Mouse (Mus musculus): ENCODE measurements around the gene Ubxn2a. TPM values are rescaled to one million over a fixed set of nuclear protein-coding genes. Genes with fewer than 3 reads are reported as not detected.
A peak's percentile ranks its signal among the peaks of the same experiment; 100 is the strongest.

Ubxn2a gene
- polyA plus RNA-seq, 1 experiment from 2014 or later: 33.7 TPM

DNA sequence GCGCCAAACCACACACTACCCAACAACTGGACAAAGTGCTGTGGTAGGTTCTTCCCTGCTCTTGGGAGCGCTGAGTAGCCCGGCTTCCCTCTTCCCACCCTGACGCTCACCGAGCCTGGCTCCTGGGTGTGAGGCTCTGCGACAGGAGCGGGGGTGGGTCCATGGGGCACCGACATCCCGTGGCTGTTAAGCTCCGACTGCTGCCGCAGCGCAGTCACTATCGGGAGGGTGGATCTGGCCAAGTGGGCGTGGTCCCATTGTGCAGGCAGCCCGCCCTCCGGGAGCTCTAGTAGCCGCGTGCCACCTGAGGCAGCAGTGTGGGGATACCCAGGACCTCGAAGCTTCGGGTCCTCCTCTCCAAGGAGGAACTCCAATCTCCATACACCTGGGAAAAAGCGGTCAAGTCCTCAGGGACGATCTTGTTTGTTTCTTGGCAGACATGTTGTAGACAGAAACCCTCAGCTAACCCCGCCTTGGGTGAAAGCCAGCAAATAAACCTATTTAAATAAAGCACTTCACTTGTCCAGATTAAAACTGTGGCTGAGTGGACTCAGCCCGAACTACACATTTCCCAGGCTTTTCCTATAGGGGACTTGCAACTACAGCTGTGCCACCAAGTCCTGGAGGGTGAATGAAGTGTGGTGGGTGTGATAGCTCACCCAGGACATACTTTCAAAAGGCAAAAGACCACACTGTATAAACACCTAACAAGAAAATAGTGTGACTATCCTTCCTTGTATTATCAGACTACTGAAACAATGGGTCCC, 33.2 kb downstream of the Ubxn2a start, which contains the start of gene Mfsd2b:
TSS of gene Mfsd2b (minus strand) at position 199 of the 767 bp plus-strand sequence.
- Histone ChIP-seq H3K4me2 (replicated peaks) (peak within 1 kb of the TSS; percentile 78), H3K9ac (replicated peaks) (peak within 1 kb of the TSS; percentile 65), H3K4me1 (replicated peaks) (peaks cover 11% of the 10 kb centered on the region), H3K27ac (no peak within 1 kb of the TSS), H3K27me3 (no peaks in the 10 kb centered on the region), H3K9me3 (no peaks in the 10 kb centered on the region), H3K36me3 (peaks cover 9% of the 10 kb centered on the region), H3K4me3 (replicated peaks) (peak within 1 kb of the TSS; percentile 43)
- ATAC-seq: peak; percentile 89
- WGBS: 4% methylated on average over 24 of the region's 24 CpGs

GRCm38 (mm10) chr12:4873531-4873930, 34.0 kb downstream of the Ubxn2a start:
- Histone ChIP-seq H3K36me3 (peaks cover 3% of the 10 kb centered on the region; the same call in 1 of the 2 replicates), H3K4me3 (replicated peaks) (no peak overlapping the region), H3K9me3 (no peaks in the 10 kb centered on the region), H3K4me1 (replicated peaks) (peaks cover 11% of the 10 kb centered on the region), H3K4me2 (replicated peaks) (peak overlapping the region; percentile 78), H3K9ac (replicated peaks) (peak overlapping the region; percentile 65; the same call in 1 of the 2 replicates), H3K27ac (no peak overlapping the region), H3K27me3 (no peaks in the 10 kb centered on the region)
- no peak for ATAC-seq
- 82% methylated on average over 6 of the region's 6 CpGs for WGBS

GRCm38 (mm10) chr12:4872983-4873477, 34.5 kb downstream of the Ubxn2a start:
- Histone ChIP-seq H3K27ac (no peak overlapping the region), H3K27me3 (no peaks in the 10 kb centered on the region), H3K36me3 (no peaks in the 10 kb centered on the region), H3K4me2 (replicated peaks) (no peak overlapping the region; the same call in 1 of the 2 replicates), H3K4me1 (replicated peaks) (peaks cover 11% of the 10 kb centered on the region), H3K9me3 (no peaks in the 10 kb centered on the region), H3K9ac (replicated peaks) (no peak overlapping the region), H3K4me3 (replicated peaks) (no peak overlapping the region)
- 88% methylated on average over 5 of the region's 5 CpGs for WGBS
- no peak for ATAC-seq

GRCm38 (mm10) chr12:4872273-4872672, 35.2 kb downstream of the Ubxn2a start:
- 56% methylated on average over 4 of the region's 4 CpGs for WGBS
- Histone ChIP-seq H3K4me1 (replicated peaks) (peaks cover 11% of the 10 kb centered on the region), H3K27me3 (no peaks in the 10 kb centered on the region), H3K9me3 (no peaks in the 10 kb centered on the region), H3K27ac (no peak overlapping the region), H3K4me3 (replicated peaks) (no peak overlapping the region), H3K36me3 (no peaks in the 10 kb centered on the region), H3K4me2 (replicated peaks) (no peak overlapping the region), H3K9ac (replicated peaks) (no peak overlapping the region)
- ATAC-seq: no peak

DNA sequence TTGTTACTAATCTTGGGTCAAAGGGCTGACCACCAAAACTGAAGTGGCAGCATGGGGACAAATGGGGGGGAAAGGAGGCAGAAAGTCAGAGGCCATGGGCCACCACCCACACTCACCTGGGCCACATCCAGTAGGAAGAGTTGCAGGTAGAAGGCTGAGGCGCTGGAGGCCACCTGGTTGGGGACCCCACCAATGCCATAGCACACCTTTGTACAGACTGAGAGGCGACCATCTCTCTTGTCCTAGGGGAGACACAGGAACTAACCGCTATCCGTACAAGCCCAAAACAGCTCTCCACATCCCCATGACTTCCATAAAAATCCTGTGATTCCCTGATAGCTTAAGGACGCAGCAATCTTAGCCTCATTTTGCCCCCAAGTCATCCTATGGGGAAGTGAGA, 36.2 kb downstream of the Ubxn2a start:
- Histone ChIP-seq H3K27ac (no peak overlapping the region), H3K4me2 (replicated peaks) (no peak overlapping the region), H3K4me1 (replicated peaks) (peaks cover 11% of the 10 kb centered on the region), H3K4me3 (replicated peaks) (no peak overlapping the region), H3K27me3 (no peaks in the 10 kb centered on the region), H3K9me3 (no peaks in the 10 kb centered on the region), H3K36me3 (no peaks in the 10 kb centered on the region), H3K9ac (replicated peaks) (no peak overlapping the region)
- 90% methylated on average over 5 of the region's 5 CpGs for WGBS
- ATAC-seq: no peak

DNA sequence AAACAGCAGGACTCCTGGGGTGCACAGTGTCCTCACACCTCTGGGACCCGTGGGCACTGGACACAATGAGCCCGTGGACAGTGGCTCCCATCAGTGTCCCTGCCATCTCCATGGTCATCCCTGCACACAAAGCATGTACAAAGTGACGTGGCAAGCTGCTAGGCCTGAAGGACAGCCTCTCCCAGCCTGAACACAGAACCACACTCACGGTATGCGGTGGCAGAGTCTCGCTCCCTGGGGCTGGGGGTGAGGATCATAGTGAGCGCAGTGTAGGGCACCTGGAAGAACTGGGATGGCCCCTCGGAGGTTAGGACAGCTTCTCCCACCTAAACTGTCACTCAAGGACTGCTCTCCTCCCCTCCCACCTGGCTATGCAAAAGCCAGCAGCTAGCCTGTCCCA, 38.6 kb downstream of the Ubxn2a start:
- Histone ChIP-seq H3K36me3 (no peaks in the 10 kb centered on the region), H3K27ac (no peak overlapping the region), H3K4me2 (replicated peaks) (no peak overlapping the region), H3K4me1 (replicated peaks) (peaks cover 4% of the 10 kb centered on the region), H3K9me3 (no peaks in the 10 kb centered on the region), H3K4me3 (replicated peaks) (no peak overlapping the region), H3K27me3 (no peaks in the 10 kb centered on the region), H3K9ac (replicated peaks) (no peak overlapping the region)
- WGBS: 81% methylated on average over 8 of the region's 8 CpGs
- no peak for ATAC-seq

DNA sequence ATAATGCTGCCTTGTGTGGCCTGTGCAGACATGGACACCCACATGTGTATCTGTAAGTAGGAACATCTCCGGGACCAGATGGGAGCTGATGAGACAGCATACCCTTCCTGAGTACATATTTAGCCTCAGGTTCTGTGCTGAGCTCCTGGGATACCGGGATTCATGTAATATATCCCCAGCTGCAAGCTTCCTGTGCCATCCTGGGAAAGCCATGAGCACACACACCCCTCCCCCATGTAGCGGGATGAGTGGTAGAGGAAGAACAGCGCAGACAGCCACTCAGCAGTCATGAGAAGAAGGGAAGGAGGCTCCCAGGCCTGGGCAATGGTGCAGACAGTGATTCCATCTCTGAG, 43.2 kb downstream of the Ubxn2a start:
- H3K27ac ChIP-seq: no peak overlapping the region
- 0 out of 2 replicates have a peak, but pooled peaks cover 5% of the 10 kb centered on the region for H3K4me1 ChIP-seq (replicated peaks)
- 80% methylated on average over 4 of the region's 4 CpGs for WGBS
- H3K36me3 ChIP-seq: no peaks in the 10 kb centered on the region
- no peak overlapping the region for H3K4me3 ChIP-seq (replicated peaks)
- ATAC-seq: no peak; the same call in 1 of the 2 replicates
- H3K27me3 ChIP-seq: no peaks in the 10 kb centered on the region
- H3K9me3 ChIP-seq: no peaks in the 10 kb centered on the region
- H3K9ac ChIP-seq (replicated peaks): 0 out of 2 replicates have a peak overlapping the region, but pooled peaks have one; percentile 10
- H3K4me2 ChIP-seq (replicated peaks): no peak overlapping the region

GRCm38 (mm10) chr12:4863654-4864337, 43.7 kb downstream of the Ubxn2a start:
- Histone ChIP-seq H3K4me3 (replicated peaks) (no peak overlapping the region), H3K9me3 (no peaks in the 10 kb centered on the region), H3K4me1 (replicated peaks) (0 out of 2 replicates have a peak, but pooled peaks cover 5% of the 10 kb centered on the region), H3K27ac (no peak overlapping the region), H3K27me3 (no peaks in the 10 kb centered on the region), H3K4me2 (replicated peaks) (no peak overlapping the region), H3K9ac (replicated peaks) (no peak overlapping the region), H3K36me3 (no peaks in the 10 kb centered on the region)
- no peak; the same call in 1 of the 2 replicates for ATAC-seq
- 86% methylated on average over 4 of the region's 4 CpGs for WGBS

DNA sequence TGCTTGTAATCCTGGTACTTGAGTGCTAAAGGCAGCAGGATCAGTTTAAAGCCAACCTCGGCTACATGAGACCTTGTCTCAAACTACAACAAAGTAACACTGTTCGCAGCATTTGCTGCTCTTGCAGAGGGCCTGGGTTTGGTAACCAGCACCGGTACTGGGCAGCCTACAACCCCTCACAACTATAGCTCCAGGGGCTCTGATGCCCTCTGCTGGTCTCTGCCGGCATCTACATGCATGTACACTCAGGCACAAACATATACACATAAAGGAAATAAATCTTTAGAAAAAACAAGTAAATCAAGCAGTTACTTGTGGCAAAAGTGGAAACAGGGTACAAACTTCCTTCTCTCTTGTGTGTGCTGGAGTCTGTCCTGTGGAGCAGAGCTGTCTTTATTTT, 44.8 kb downstream of the Ubxn2a start:
- no peak overlapping the region for H3K4me3 ChIP-seq (replicated peaks)
- H3K4me2 ChIP-seq (replicated peaks): no peak overlapping the region
- H3K9me3 ChIP-seq: no peaks in the 10 kb centered on the region
- H3K9ac ChIP-seq (replicated peaks): no peak overlapping the region
- H3K36me3 ChIP-seq: 0 out of 2 replicates have a peak, but pooled peaks cover 4% of the 10 kb centered on the region
- 0 out of 2 replicates have a peak, but pooled peaks cover 5% of the 10 kb centered on the region for H3K4me1 ChIP-seq (replicated peaks)
- H3K27ac ChIP-seq: no peak overlapping the region
- no peaks in the 10 kb centered on the region for H3K27me3 ChIP-seq
- ATAC-seq: no peak
- 93% methylated on average over 4 of the region's 4 CpGs for WGBS

DNA sequence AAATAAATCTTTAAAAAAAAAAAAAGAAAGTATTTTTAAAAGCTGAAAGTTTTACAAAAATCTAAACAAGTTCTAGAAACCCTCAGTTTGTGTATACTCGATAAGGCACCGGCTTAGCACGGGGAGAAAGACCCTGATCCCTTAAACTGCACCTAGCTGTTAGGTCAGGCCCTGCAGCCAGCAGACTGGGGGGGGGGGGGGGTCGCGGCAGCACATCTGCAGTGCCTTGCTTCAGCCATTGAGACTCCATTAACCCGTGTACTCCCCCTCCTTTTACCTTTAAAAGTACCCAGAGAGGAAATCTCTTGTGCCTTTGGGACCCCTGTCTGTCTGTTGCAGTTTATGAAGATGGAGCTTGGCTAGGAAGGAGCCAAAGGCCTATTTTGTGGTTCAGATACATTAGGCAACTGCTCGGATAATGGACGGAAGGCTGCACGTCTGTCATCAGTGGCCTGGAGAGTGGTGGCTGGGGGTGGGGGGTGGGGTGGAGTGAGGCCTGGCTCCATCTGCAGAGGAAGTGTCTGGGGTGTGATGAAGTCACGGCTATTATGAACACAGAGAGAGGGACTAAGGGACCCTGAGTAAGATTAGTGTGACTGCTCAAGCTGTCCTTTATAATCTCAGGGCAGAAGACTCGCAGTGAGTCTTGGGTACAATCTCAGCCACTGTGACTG, 48.1 kb downstream of the Ubxn2a start:
- H3K9ac ChIP-seq (replicated peaks): no peak overlapping the region
- no peak overlapping the region for H3K4me3 ChIP-seq (replicated peaks)
- WGBS: 53% methylated on average over 11 of the region's 11 CpGs
- H3K27ac ChIP-seq: no peak overlapping the region
- H3K27me3 ChIP-seq: no peaks in the 10 kb centered on the region
- no peak overlapping the region for H3K4me2 ChIP-seq (replicated peaks)
- peak; percentile 73 for ATAC-seq
- 0 out of 2 replicates have a peak, but pooled peaks cover 5% of the 10 kb centered on the region for H3K4me1 ChIP-seq (replicated peaks)
- H3K9me3 ChIP-seq: no peaks in the 10 kb centered on the region
- peaks cover 26% of the 10 kb centered on the region for H3K36me3 ChIP-seq

DNA sequence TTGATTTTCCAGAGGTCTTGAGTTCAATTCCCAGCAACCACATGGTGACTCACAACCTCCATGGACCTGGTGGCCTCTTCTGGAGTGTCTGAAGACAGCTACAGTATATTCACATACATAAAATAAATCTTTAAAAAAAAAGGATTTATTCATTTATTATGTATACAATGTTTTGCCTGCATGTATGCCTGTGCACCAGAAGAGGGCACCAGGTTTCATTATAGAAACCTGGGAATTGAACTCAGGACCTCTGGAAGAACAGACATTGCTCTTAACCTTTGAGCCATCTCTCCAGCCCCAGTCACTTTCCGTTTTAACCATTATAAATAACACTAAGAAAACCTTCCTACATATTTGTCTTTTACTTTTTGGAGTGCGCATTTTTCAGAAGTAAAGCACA, 50.7 kb downstream of the Ubxn2a start:
- 96% methylated on average over 2 of the region's 2 CpGs for WGBS
- peaks cover 32% of the 10 kb centered on the region for H3K36me3 ChIP-seq
- no peak overlapping the region for H3K4me2 ChIP-seq (replicated peaks)
- H3K27me3 ChIP-seq: no peaks in the 10 kb centered on the region
- H3K4me1 ChIP-seq (replicated peaks): 0 out of 2 replicates have a peak, but pooled peaks cover 5% of the 10 kb centered on the region
- H3K9ac ChIP-seq (replicated peaks): no peak overlapping the region
- H3K9me3 ChIP-seq: no peaks in the 10 kb centered on the region
- ATAC-seq: no peak
- no peak overlapping the region for H3K4me3 ChIP-seq (replicated peaks)
- no peak overlapping the region for H3K27ac ChIP-seq

Measured in midbrain, embryonic 13.5 days (tissue).